Mouse (Mus musculus) stomach, embryonic 14.5 days (tissue): Measurements from ENCODE around the gene Ppp2r2c. TPM values are rescaled to one million over a fixed set of nuclear protein-coding genes. Genes with fewer than 3 reads are reported as not detected.

Source experiments
- ATAC-seq: fragments of 200-750 bp; cut with Nextera tagmentation; 2 replicates; pipeline ENCODE4 v1.8.0; 2017; ENCODE audit warnings: low read depth, moderate TSS enrichment; ENCODE audit not compliant: insufficient number of reproducible peaks, insufficient read depth, low FRiP score
- H3K27ac ChIP-seq: fragments of 300-500 bp; sonication (generic); 2 replicates; pipeline ENCODE4 v1.5.1; 2014; ENCODE audit warnings: mild to moderate bottlenecking, low read length, moderate library complexity, mixed read lengths
- H3K27me3 ChIP-seq: fragments of 300-500 bp; sonication (generic); 2 replicates; pipeline ENCODE4 v1.6.1; 2014; ENCODE audit warnings: low read length, control low read depth, mixed read lengths; ENCODE audit not compliant: control insufficient read depth, insufficient read depth
- H3K36me3 ChIP-seq: fragments of 300-500 bp; sonication (generic); 2 replicates; pipeline ENCODE4 v1.6.1; 2014; ENCODE audit warnings: mild to moderate bottlenecking, control low read depth, low read length, moderate library complexity, mixed read lengths; ENCODE audit not compliant: control insufficient read depth, insufficient read depth
- H3K4me1 ChIP-seq: fragments of 300-500 bp; sonication (generic); 2 replicates; pipeline ENCODE4 v1.6.1; 2014; ENCODE audit warnings: low read length, control low read depth, mixed read lengths; ENCODE audit not compliant: control insufficient read depth, insufficient read depth
- H3K4me2 ChIP-seq: fragments of 300-500 bp; sonication (generic); replicated peaks from 2 replicates; pipeline ENCODE4 v1.6.1; 2014; ENCODE audit warnings: low read depth, low read length, control low read depth
- H3K4me3 ChIP-seq: fragments of 300-500 bp; sonication (generic); 2 replicates; pipeline ENCODE4 v1.5.1; 2014; ENCODE audit warnings: low read depth, low read length, control low read depth
- H3K9ac ChIP-seq: fragments of 300-500 bp; sonication (generic); replicated peaks from 2 replicates; pipeline ENCODE4 v1.6.1; 2014; ENCODE audit warnings: low read depth, mild to moderate bottlenecking, control low read depth, low read length, moderate library complexity, mixed read lengths
- H3K9me3 ChIP-seq: fragments of 300-500 bp; sonication (generic); 2 replicates; pipeline ENCODE4 v1.6.1; 2016; ENCODE audit warnings: low read depth, low read length, control low read depth; ENCODE audit not compliant: control insufficient read depth
- WGBS: fragments of 180-500 bp; shearing (Covaris S2); extraction: QIAGEN DNeasy Blood & Tissue Kit; methylation state at CpG from one replicate; pipeline ENCODE4 v1.1.7; 2014; 5-methylcytosine and 5-hydroxymethylcytosine counted together
- polyA plus RNA-seq: library from polyadenylated mRNA; unstranded; fragments of >200 nt; fragmentation: Nextera tagmentation; extraction: Ambion mirVana; gene quantifications from 2 replicates; pipeline ENCODE4 v1.2.1, GENCODE M21; 2014

Ppp2r2c gene
- polyA plus RNA-seq, 1 experiment from 2014 or later = 1.0 TPM

DNA sequence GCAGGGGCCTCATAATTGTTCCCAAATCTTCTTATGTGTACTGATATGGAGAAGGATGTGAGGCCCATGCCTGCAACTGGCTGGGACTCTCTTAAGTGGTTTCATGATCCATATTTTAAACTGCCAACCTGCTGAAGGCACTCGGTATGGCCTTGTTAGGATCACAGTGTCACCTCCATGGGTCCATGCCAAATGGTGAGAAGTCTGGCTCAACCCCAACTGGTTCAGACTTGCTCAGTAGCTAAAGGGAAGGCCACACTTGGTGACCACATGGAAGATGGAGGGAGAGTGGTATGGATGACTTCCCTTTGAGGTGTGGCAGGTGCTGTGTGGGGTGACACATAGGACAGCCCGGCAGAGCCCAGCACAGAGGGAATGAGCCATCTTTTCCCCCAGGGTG is 9.3 kb downstream of the Ppp2r2c start:
- no peaks in the 10 kb centered on the region for H3K9me3 ChIP-seq
- no peak for ATAC-seq
- no peaks in the 10 kb centered on the region for H3K36me3 ChIP-seq
- H3K4me3 ChIP-seq = no peak overlapping the region
- H3K27ac ChIP-seq = no peak overlapping the region
- WGBS = 76% methylated on average over 2 of the region's 2 CpGs
- no peak overlapping the region for H3K9ac ChIP-seq
- H3K4me1 ChIP-seq = no peaks in the 10 kb centered on the region
- H3K4me2 ChIP-seq = no peak overlapping the region
- peaks cover 3% of the 10 kb centered on the region; the same call in 1 of the 2 replicates for H3K27me3 ChIP-seq

DNA sequence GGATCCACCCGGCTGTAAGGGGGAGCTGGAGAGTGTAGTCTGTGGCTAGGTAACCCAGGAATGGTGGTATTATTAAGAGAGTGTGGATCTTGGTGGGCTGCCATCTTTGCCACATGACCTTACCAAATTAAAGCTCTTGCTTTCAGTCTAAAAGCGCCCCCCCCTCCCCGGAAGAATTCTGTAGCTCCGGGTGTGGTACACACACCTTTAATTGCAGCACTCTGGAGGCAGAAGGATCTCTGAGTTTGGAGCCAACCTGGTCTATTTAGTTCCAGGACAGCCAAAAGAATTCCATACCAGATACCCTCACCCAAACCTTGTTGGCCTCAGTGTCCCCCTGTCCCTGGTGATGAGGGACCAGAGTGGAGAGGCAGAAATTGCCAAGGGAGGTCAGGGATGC is 10.5 kb downstream of the Ppp2r2c start:
- no peaks in the 10 kb centered on the region for H3K9me3 ChIP-seq
- 78% methylated on average over 4 of the region's 4 CpGs for whole genome bisulfite sequencing

DNA sequence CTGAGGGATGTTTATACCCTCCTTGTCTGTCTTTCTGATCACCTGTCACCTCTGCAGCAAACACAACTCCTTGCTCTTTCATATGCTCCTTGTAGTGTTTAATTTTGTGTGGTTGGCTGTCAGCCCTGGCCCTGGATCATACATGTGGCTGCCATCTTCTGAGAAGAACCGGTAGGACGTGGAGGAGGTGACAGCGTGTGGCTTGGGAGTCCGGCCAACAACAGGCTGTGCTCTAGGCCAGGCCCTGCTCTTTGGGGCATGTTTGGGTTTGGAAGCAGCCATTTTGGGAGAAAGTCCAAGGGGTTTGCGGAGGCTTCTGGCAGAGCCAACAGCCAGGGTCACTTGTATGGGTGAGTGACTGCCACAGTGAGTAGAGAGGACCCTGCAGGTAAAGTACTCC is 12.3 kb downstream of the Ppp2r2c start:
- H3K4me1 ChIP-seq = no peaks in the 10 kb centered on the region
- no peaks in the 10 kb centered on the region for H3K36me3 ChIP-seq
- WGBS = 89% methylated on average over 5 of the region's 5 CpGs
- H3K9me3 ChIP-seq = no peaks in the 10 kb centered on the region
- H3K4me2 ChIP-seq = no peak overlapping the region
- no peak overlapping the region for H3K9ac ChIP-seq
- H3K27ac ChIP-seq = no peak overlapping the region
- H3K4me3 ChIP-seq = no peak overlapping the region
- no peaks in the 10 kb centered on the region for H3K27me3 ChIP-seq
- no peak for ATAC-seq

More for the DNA sequence above, 10.5 kb downstream of the Ppp2r2c start:
- ATAC-seq = no peak
- Histone ChIP-seq H3K4me1 (no peaks in the 10 kb centered on the region), H3K9ac (no peak overlapping the region), H3K4me2 (no peak overlapping the region), H3K27me3 (no peaks in the 10 kb centered on the region), H3K27ac (no peak overlapping the region), H3K4me3 (no peak overlapping the region), H3K36me3 (no peaks in the 10 kb centered on the region)

DNA sequence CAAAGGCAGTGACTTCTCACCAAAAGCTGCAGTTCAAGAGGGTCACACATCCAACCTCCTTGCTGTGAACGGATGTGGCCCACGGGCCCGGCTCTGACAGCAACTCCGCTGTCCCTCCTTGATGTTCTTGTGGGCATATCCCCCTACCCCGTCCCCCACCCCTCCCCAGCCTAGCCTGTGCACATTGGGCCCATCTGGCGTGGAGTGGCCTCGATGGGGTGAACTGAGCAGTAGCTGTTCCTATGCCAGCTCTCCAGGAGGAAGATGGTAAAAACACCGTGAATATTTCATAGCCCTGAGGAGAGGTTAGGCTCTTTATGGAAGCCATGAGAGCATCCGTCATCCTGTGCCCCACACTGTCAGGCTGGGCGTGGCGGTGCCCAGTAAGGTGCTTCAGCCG is 15.2 kb downstream of the Ppp2r2c start:
- H3K4me3 ChIP-seq = no peak overlapping the region
- no peak overlapping the region for H3K4me2 ChIP-seq
- ATAC-seq = no peak
- H3K27ac ChIP-seq = no peak overlapping the region
- no peaks in the 10 kb centered on the region for H3K27me3 ChIP-seq
- 70% methylated on average over 12 of the region's 12 CpGs for WGBS
- no peak overlapping the region for H3K9ac ChIP-seq
- H3K4me1 ChIP-seq = no peaks in the 10 kb centered on the region
- no peaks in the 10 kb centered on the region for H3K9me3 ChIP-seq
- no peaks in the 10 kb centered on the region for H3K36me3 ChIP-seq

DNA sequence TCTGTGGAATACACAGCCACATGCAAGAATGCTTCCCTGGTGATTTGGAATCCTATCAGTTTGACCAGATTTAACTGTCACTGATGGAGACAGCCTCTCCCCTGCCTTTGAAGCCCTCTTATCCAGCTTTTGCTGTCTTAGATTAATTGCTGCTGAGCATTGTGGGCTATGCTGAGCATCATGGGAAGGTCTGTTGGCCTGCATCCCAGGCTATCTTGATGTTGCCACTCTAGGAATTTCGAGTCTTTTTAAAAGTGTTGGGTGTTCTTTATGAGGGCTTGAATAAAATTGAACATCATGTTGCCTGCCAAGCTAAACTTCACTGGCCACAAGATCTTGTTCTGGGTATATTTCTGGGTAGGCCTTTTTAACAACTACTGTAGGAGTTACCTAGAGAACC is 16.8 kb downstream of the Ppp2r2c start:
- no peak overlapping the region for H3K27ac ChIP-seq
- H3K4me1 ChIP-seq = no peaks in the 10 kb centered on the region
- H3K4me2 ChIP-seq = no peak overlapping the region
- H3K9ac ChIP-seq = no peak overlapping the region
- no peak overlapping the region for H3K4me3 ChIP-seq
- no peaks in the 10 kb centered on the region for H3K36me3 ChIP-seq
- H3K9me3 ChIP-seq = no peaks in the 10 kb centered on the region
- WGBS = 70% methylated on average over 1 of the region's 1 CpGs
- no peaks in the 10 kb centered on the region for H3K27me3 ChIP-seq
- ATAC-seq = no peak

DNA sequence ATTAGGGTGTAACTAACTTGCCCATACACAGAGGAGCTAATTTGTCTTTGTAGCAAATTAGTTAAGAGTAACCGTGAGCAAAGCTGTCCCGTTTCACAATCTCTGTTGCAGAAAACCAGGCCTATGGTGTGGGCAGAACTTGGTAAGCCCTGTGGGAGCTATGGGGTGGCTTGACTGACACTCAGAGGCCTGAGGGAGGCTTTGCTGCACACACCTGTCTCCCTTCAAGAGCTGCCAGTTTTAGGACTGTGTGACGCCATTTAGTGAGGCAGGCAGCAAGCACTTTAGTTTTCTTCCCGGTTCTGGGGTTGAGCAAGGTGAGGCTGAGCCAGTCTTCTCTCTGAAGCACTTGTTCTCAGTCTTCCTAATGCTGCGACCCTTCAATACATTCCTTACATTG is 17.3 kb downstream of the Ppp2r2c start:
- whole genome bisulfite sequencing = 83% methylated on average over 5 of the region's 5 CpGs
- Histone ChIP-seq H3K4me1 (no peaks in the 10 kb centered on the region), H3K27ac (no peak overlapping the region), H3K36me3 (no peaks in the 10 kb centered on the region), H3K4me2 (no peak overlapping the region), H3K27me3 (no peaks in the 10 kb centered on the region), H3K4me3 (no peak overlapping the region), H3K9me3 (no peaks in the 10 kb centered on the region), H3K9ac (no peak overlapping the region)
- ATAC-seq = no peak

DNA sequence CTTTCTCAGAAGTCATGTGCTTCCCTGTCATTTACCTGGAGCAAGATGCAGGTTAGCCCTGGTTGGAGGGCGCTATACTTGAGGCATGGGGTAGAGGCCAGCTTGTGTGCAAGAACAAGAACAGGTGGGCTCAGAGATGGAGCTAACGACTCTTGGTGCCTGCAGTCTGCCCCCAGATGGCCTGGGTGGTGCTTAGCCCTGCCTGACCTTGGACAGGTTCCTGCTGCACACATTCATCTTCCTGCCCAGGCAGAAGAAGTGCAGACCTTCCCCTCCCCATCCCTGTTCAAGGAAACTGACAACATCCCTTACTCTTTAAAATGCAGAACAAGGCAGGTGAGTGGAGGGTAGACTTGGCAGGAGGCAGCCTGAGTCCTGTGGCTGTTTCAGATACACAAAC is 18.0 kb downstream of the Ppp2r2c start:
- Histone ChIP-seq H3K4me1 (no peaks in the 10 kb centered on the region), H3K27me3 (no peaks in the 10 kb centered on the region), H3K27ac (no peak overlapping the region), H3K4me2 (no peak overlapping the region), H3K36me3 (no peaks in the 10 kb centered on the region), H3K9ac (no peak overlapping the region), H3K4me3 (no peak overlapping the region), H3K9me3 (no peaks in the 10 kb centered on the region)
- no peak for ATAC-seq
- 35% methylated on average over 2 of the region's 2 CpGs for WGBS

DNA sequence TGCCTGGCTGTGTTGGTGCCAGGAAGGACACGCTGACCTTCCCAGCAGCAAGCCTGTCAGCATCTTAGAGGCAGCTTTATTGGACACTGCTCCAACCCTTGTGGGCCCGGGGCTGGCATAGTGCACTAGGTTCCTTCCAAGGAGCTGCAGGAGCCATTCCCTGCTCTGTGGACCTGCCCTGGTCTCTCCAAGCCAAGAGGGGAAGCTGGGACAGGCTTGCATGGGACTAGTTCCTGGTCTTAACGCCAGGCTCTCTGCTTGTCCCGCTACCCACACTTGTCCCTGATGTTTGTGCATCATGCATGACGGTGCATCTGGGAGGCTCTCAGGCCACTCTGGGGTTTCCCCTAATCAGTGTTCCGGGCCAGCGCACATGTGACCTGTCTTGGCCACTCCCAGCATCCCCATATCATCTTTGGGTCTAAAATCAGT is 18.6 kb downstream of the Ppp2r2c start:
- H3K4me1 ChIP-seq = no peaks in the 10 kb centered on the region
- no peak overlapping the region for H3K9ac ChIP-seq
- H3K4me2 ChIP-seq = no peak overlapping the region
- H3K27me3 ChIP-seq = no peaks in the 10 kb centered on the region
- ATAC-seq = no peak
- no peaks in the 10 kb centered on the region for H3K9me3 ChIP-seq
- no peak overlapping the region for H3K27ac ChIP-seq
- no peaks in the 10 kb centered on the region for H3K36me3 ChIP-seq
- no peak overlapping the region for H3K4me3 ChIP-seq
- 68% methylated on average over 7 of the region's 7 CpGs for WGBS

DNA sequence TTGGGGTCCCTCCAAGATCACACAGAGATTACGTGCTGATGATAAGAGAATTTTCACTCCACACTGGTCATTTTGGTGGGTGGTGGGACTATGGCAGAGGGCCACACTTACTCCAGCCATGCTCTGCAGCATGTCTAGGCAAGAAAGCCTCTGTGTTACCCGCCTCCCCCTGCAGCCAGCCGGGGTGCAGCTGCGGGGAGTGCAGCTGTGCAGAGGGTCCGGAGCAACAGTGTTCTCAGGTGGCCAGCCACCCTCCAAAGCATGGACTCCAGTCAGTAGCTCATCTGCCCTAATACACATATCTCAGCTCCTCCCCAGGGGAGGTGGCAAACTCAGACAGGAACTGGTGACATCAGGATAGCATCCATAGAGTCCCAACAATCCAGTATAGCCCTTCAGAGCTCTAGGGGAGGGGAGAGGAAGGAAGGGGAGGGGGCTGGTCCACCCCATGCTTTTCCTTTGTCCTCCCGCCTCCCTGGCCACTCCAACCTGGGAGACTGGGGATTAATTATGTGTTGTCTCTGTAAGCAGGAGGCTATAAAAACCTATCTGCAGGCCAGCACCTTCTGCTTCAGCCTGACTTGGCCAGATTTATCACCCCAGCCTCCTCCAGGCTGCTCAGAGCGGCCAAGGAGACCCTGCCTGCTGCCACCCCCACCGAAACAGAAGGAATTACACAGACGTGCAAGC is 19.1 kb downstream of the Ppp2r2c start:
- WGBS = 32% methylated on average over 9 of the region's 9 CpGs
- H3K4me3 ChIP-seq = no peak overlapping the region

More for the DNA sequence above, 19.1 kb downstream of the Ppp2r2c start:
- Histone ChIP-seq H3K4me2 (no peak overlapping the region), H3K27ac (no peak overlapping the region), H3K36me3 (no peaks in the 10 kb centered on the region), H3K9me3 (no peaks in the 10 kb centered on the region), H3K9ac (no peak overlapping the region), H3K27me3 (no peaks in the 10 kb centered on the region), H3K4me1 (no peaks in the 10 kb centered on the region)
- no peak for ATAC-seq
